Mouse (Mus musculus): Measurements from ENCODE around the gene Bcar3. TPM values are rescaled to one million over a fixed set of nuclear protein-coding genes. Genes with fewer than 3 reads are reported as not detected.

The Bcar3 gene
- polyA plus RNA-seq, 1 experiment from 2014 or later, result 24.9 TPM

DNA sequence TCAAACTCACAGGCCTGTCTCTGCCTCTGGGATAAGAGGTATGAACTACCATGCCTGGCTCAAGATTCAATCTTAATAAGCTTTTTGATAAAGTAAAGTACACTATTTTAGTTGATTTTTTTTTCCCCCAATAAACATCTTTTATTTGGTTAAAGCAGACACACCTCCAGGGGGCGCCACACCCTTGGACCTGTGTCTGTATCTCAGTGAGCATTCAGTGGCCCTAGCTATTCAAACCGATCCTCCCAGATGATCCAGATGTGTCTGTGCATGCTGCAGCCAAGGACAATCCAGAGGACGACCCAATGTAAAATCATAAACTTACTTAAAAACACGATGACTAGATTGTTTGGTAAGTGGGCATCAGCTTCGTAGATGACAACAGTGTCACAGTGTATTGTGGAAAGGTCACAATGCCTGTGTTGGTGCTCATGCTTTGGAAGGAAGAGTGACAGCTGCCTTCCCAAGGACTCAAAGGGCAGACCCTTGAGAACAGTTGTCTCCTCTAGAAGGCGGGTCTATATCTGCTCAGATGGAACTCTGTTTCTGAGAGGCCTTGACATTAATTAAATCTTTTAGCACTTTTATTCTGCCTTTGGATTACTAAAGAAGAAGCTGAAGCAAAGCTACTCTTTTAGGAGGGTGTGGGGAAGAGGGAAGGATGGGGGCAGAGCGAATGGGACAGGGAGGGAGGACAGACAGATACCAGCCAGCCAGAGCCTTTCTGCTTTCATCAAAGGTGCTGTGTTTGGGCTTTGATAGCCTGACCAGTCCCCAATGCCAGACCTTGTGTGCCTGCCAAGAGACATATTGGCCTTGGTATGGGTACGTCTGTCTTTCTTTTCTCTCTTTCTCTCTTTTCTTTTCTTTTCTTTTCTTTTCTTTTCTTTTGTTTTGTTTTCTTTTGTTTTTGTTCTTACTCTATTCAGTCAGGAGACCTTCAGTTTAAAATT is 141.3 kb downstream of the Bcar3 start:
- peak; percentile 51 for TF ChIP-seq CTCF (IDR thresholded peaks at IDR 0.05)
- DNase-seq (ENCODE audit: low read depth, low spot score) (no peak), ATAC-seq (no peak)
- POLR2A ChIA-PET, result interaction anchor here (0.8 to 0.9 kb wide), 2 partner anchors 10 to 16 kb away, joined by 3 read pairs; no protein-coding TSS in a partner anchor
- CTCF ChIA-PET, result interaction anchor here (1.0 to 1.7 kb wide), 8 partner anchors 13 to 203 kb away, joined by 3 to 6 read pairs (median 3); no protein-coding TSS in a partner anchor
- no peaks in the 10 kb centered on the region for H3K27me3 ChIP-seq
- in situ Hi-C loops (cut with MboI; ENCODE audit: low pct_unique_long_range_greater_than_20kb), result no loop called here

DNA sequence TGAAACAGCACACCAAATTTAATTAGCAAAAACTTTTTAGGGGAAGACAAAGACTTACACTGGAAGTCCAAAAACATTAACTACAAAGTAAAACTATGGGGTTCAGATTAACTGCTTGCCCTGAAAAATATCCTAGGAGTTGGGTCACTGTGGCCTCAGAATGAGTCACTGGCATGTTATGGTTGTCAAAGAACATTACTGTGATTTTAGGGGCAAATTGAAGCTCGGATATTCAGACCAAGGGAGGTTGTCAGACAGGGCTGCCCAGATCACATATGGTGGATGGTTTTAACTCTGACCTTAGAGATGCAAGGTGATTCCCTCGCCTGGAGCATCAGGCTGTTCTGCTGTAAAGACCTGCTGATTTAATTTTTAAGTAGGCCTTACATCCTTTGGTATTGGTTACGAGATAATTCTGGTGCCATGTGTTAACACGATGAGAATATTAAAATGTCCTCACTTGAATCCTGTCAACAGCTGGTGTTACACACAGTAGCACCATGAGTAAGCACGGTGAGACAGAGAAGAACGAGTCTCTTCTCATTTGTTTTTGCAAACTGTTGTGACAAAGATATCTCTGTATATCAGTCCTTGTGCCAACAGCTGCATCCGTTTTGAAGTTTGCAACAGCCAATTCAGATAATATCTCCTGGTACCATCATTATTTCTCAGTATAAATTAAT is 144.3 kb downstream of the Bcar3 start:
- DNase-seq (ENCODE audit: low read depth, low spot score), result no peak
- POLR2A ChIA-PET, result interaction anchor here (0.6 kb wide), 1 partner anchor 269 kb away, joined by 4 read pairs; no protein-coding TSS in a partner anchor
- in situ Hi-C loops (cut with MboI; ENCODE audit: low pct_unique_long_range_greater_than_20kb), result no loop called here
- no peak for ATAC-seq
- TF ChIP-seq CTCF (IDR thresholded peaks at IDR 0.05), result no peak
- CTCF ChIA-PET, result interaction anchor here (1.3 kb wide), 2 partner anchors 16 to 24 kb away, joined by 3 to 4 read pairs; no protein-coding TSS in a partner anchor
- H3K27me3 ChIP-seq, result no peaks in the 10 kb centered on the region

DNA sequence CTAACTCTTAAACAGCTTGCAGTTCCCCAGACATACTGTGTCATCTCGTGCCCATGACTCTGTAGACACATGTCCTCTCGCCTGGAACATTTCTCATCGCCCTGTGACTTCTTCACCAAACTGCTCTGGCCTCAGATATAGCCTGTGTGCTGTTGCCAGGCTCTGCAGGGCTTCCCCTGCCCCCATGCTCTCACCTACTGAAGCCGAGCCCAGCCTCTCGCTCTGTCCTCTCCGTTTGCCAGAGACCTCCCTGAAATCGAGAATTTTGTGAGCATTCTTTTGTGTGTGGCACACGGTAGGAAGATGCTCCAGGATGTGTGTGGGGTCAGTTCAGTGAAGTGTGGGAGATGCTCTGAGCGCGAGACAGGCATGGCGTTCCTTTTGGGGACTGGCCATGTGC is 151.8 kb downstream of the Bcar3 start:
- ATAC-seq (no peak), DNase-seq (ENCODE audit: low read depth, low spot score) (no peak)
- ChIA-PET CTCF (no interaction called here), POLR2A (interaction anchor here (0.6 kb wide), 1 partner anchor 11 kb away, joined by 4 read pairs; no protein-coding TSS in a partner anchor)
- in situ Hi-C loops (cut with MboI; ENCODE audit: low pct_unique_long_range_greater_than_20kb), result no loop called here
- no peaks in the 10 kb centered on the region for H3K27me3 ChIP-seq
- no peak for TF ChIP-seq CTCF (IDR thresholded peaks at IDR 0.05)

- ATAC-seq (no peak), DNase-seq (ENCODE audit: low read depth, low spot score) (no peak)
- ChIA-PET CTCF (no interaction called here), POLR2A (no interaction called here)
- no peak for TF ChIP-seq CTCF (IDR thresholded peaks at IDR 0.05)
- no peaks in the 10 kb centered on the region for H3K27me3 ChIP-seq
- in situ Hi-C loops (cut with MboI; ENCODE audit: low pct_unique_long_range_greater_than_20kb), result no loop called here
Observed at GRCm38 (mm10) chr3:122446678-122447077, 152.7 kb downstream of the Bcar3 start.

- ChIA-PET CTCF (interaction anchor here (1.1 kb wide), 1 partner anchor 139 kb away, joined by 3 read pairs; no protein-coding TSS in a partner anchor), POLR2A (interaction anchor here (0.6 kb wide), 2 partner anchors 131 to 185 kb away, joined by 3 to 4 read pairs; no protein-coding TSS in a partner anchor)
- no peaks in the 10 kb centered on the region for H3K27me3 ChIP-seq
- no peak for TF ChIP-seq CTCF (IDR thresholded peaks at IDR 0.05)
- in situ Hi-C loops (cut with MboI; ENCODE audit: low pct_unique_long_range_greater_than_20kb), result no loop called here
- no peak for ATAC-seq
- no peak for DNase-seq (ENCODE audit: low read depth, low spot score)
Observed at GRCm38 (mm10) chr3:122448196-122448595, 154.3 kb downstream of the Bcar3 start.

GRCm38 (mm10) chr3:122450041-122450440 is 156.1 kb downstream of the Bcar3 start:
- ATAC-seq (no peak), DNase-seq (ENCODE audit: low read depth, low spot score) (no peak)
- CTCF ChIA-PET, result no interaction called here
- no peaks in the 10 kb centered on the region for H3K27me3 ChIP-seq
- POLR2A ChIA-PET, result no interaction called here
- in situ Hi-C loops (cut with MboI; ENCODE audit: low pct_unique_long_range_greater_than_20kb), result loop anchor here (10.0 kb wide), 1 partner anchor 335 kb away; no protein-coding TSS in a partner anchor
- TF ChIP-seq CTCF (IDR thresholded peaks at IDR 0.05), result no peak

DNA sequence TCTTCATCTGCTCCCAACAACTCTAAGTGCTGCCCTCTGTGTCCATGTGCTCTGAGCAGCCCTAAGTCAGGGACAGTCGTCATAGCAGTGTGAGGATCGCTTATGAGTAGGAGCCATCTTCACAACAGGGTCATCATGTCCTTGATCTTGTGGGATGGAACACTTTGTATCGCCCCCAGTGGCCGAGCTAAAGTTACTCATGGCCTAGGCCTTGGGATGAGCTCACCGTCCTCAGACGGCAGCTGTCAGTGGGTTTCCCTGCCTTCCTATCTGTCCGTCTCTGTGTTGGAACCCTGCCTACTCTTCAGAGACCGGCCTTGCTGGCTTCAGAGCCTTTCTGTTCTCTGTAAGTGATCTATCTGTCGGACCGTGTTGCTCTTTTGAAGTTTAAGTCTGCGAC is 159.9 kb downstream of the Bcar3 start:
- ATAC-seq (no peak), DNase-seq (ENCODE audit: low read depth, low spot score) (no peak)
- H3K27me3 ChIP-seq, result no peaks in the 10 kb centered on the region
- ChIA-PET CTCF (interaction anchor here (2.3 kb wide), 1 partner anchor 158 kb away, joined by 7 read pairs; no protein-coding TSS in a partner anchor), POLR2A (no interaction called here)
- TF ChIP-seq CTCF (IDR thresholded peaks at IDR 0.05), result no peak
- in situ Hi-C loops (cut with MboI; ENCODE audit: low pct_unique_long_range_greater_than_20kb), result loop anchor here (10.0 kb wide), 1 partner anchor 331 kb away; no protein-coding TSS in a partner anchor

GRCm38 (mm10) chr3:122456156-122456555 is 162.2 kb downstream of the Bcar3 start:
- H3K27me3 ChIP-seq, result no peaks in the 10 kb centered on the region
- CTCF ChIA-PET, result interaction anchor here (1.2 to 2.1 kb wide), 2 partner anchors 11 to 17 kb away, joined by 3 to 4 read pairs; no protein-coding TSS in a partner anchor
- in situ Hi-C loops (cut with MboI; ENCODE audit: low pct_unique_long_range_greater_than_20kb), result loop anchor here (10.0 kb wide), 1 partner anchor 329 kb away; no protein-coding TSS in a partner anchor
- ATAC-seq (no peak), DNase-seq (ENCODE audit: low read depth, low spot score) (no peak)
- no peak for TF ChIP-seq CTCF (IDR thresholded peaks at IDR 0.05)
- POLR2A ChIA-PET, result no interaction called here

DNA sequence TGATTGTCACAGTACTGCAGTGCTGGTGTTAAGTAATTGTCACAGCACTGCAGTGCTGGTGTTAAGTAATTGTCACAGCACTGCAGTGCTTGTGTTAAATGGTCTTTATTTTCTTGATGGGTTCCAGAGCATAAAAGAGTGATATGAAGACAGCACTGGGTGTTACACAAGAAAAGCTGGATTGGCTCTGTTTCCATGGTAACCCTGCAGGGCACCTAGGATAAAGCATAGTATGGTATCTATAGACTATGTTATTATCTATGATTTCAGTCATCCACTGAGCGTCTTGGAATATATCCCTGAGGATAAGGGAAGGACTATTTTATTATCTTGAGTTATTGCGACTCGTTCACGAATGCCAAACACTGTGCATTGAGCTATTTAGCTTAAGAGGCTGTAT is 162.9 kb downstream of the Bcar3 start:
- in situ Hi-C loops (cut with MboI; ENCODE audit: low pct_unique_long_range_greater_than_20kb), result loop anchor here (10.0 kb wide), 1 partner anchor 328 kb away; no protein-coding TSS in a partner anchor
- CTCF ChIA-PET, result interaction anchor here (0.8 to 2.4 kb wide), 8 partner anchors 11 to 162 kb away, joined by 3 to 10 read pairs (median 4); partner anchors contain the start of gene Bcar3
- H3K27me3 ChIP-seq, result no peaks in the 10 kb centered on the region
- ATAC-seq (no peak), DNase-seq (ENCODE audit: low read depth, low spot score) (no peak)
- POLR2A ChIA-PET, result interaction anchor here (0.6 to 1.4 kb wide), 3 partner anchors 11 to 133 kb away, joined by 3 to 5 read pairs (median 4); no protein-coding TSS in a partner anchor
- no peak for TF ChIP-seq CTCF (IDR thresholded peaks at IDR 0.05)

DNA sequence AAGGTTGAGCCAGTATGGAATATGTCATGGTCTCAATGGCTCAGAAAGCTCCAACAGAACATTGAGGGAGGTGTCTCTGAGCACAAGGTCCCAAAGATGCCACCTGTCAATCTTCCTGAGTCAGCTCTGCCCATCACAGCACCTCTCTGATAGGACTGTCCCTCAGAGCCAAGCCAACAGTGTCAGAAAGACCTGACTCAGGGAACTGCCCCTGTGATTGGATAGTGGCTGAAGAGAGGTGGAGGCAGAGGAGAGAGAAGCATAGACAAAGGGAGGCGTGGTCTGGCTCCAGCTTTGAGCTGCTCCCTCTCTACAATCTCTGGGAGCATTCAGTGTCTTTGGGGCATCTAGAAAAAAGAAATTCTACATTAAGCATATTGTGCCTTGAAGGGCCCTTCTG is 163.8 kb downstream of the Bcar3 start:
- TF ChIP-seq CTCF (IDR thresholded peaks at IDR 0.05), result no peak
- no peak for DNase-seq (ENCODE audit: low read depth, low spot score)
- ATAC-seq, result no peak
- ChIA-PET POLR2A (interaction anchor here (1.4 kb wide), 1 partner anchor 77 kb away, joined by 3 read pairs; no protein-coding TSS in a partner anchor), CTCF (interaction anchor here (0.7 to 2.4 kb wide), 15 partner anchors 9 to 163 kb away, joined by 3 to 10 read pairs (median 3); partner anchors contain the start of gene Bcar3)
- in situ Hi-C loops (cut with MboI; ENCODE audit: low pct_unique_long_range_greater_than_20kb), result loop anchor here (10.0 kb wide), 1 partner anchor 327 kb away; no protein-coding TSS in a partner anchor
- no peaks in the 10 kb centered on the region for H3K27me3 ChIP-seq

Data from Patski (cell line).